Mouse (Mus musculus): ENCODE results near the gene Nppa.

- TF ChIP-seq POLR2A (IDR thresholded peaks at IDR 0.05; ENCODE audit: low read depth, low read length) (no peak), CTCF (conservative IDR thresholded peaks at IDR 0.05; ENCODE audit: insufficient read depth, insufficient read length, low read depth, low read length) (no peak)
These were observed 37.6 kb downstream of the Nppa start for GRCm38 (mm10) chr4:148038079-148038599.
